Mouse (Mus musculus): ENCODE data around the gene BC034090.

DNA sequence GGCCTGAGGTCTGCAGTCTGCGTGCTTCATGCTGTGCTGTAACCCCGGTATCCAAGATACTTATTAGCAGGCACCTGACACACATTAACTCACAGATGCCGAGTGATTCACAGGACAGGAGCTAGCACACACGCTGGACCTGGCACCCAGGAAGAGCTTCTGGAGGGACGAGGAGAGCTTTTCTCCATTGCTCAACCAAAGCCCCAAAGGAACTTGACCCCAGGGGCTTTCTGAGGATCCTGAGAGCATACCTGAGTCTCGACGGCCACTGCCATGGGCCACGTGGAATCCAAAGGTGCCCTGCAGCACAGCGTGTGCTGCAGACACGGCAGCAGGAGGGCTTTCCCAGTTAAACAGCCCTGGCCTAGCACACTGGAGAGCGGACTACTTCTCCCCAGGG, 27.9 kb downstream of the BC034090 start:
- TF ChIP-seq GATA1 (IDR thresholded peaks at IDR 0.05; ENCODE audit: borderline replicate concordance, low read length) = no peak
- TF ChIP-seq FLI1 (IDR thresholded peaks at IDR 0.05; ENCODE audit: low read length) = no peak

Data from megakaryocyte, embryonic 14.5 days (primary cell).